Comparison of ENCODE assay signal across 10 mouse cellular contexts in genomic region chr3:130058488-130058887, GRCm38 (mm10). TPM values are rescaled to one million over a fixed set of nuclear protein-coding genes. Genes with fewer than 3 reads are reported as not detected.
DNase-seq lines count a peak whose midpoint lies in the region; ATAC-seq and TF ChIP-seq lines count a peak whose summit lies in the region.
"Had no signal": no experiment of that assay in that cellular context is flagged by ENCODE, and none has a peak within 500 bp of the region (broad histone marks: within the 10 kb centered on the region; RNA-seq: fewer than 3 reads in every experiment).

No protein-coding gene starts in this region.

- ATAC-seq in forebrain, embryonic 13.5 days, result no peak
- ATAC-seq in forebrain, embryonic 16.5 days, result no peak
- ATAC-seq in liver, embryonic 11.5 days (replicated peaks; ENCODE audit: low FRiP score), result no peak
- ATAC-seq in hindbrain, postnatal 0 days, result no peak
- ATAC-seq in neural tube, embryonic 15.5 days (ENCODE audit: low FRiP score), result no peak

- no peaks in the 10 kb centered on the region; the same call in 1 of the 2 replicates for H3K36me3 ChIP-seq in forebrain, embryonic 13.5 days (ENCODE audit: poor library complexity, severe bottlenecking)
- no peaks in the 10 kb centered on the region for H3K36me3 ChIP-seq in forebrain, embryonic 16.5 days (ENCODE audit: control insufficient read depth, insufficient read depth)
- H3K36me3 ChIP-seq in liver, embryonic 11.5 days (ENCODE audit: control insufficient read depth, insufficient read depth, low read length), result no peaks in the 10 kb centered on the region
- H3K36me3 ChIP-seq in hindbrain, postnatal 0 days (ENCODE audit: insufficient read depth, low read length), result no peaks in the 10 kb centered on the region
- no peaks in the 10 kb centered on the region for H3K36me3 ChIP-seq in neural tube, embryonic 15.5 days

- peaks cover 40% of the 10 kb centered on the region for H3K4me1 ChIP-seq in forebrain, embryonic 13.5 days
- peaks cover 33% of the 10 kb centered on the region for H3K4me1 ChIP-seq in forebrain, embryonic 16.5 days (replicated peaks; ENCODE audit: control insufficient read depth, insufficient read depth, low read length)
- H3K4me1 ChIP-seq in liver, embryonic 11.5 days (replicated peaks; ENCODE audit: control insufficient read depth, insufficient read depth, low read length), result peaks cover 22% of the 10 kb centered on the region
- peaks cover 25% of the 10 kb centered on the region for H3K4me1 ChIP-seq in hindbrain, postnatal 0 days (ENCODE audit: insufficient read depth, low read length)
- H3K4me1 ChIP-seq in neural tube, embryonic 15.5 days, result peaks cover 60% of the 10 kb centered on the region

- no peak overlapping the region for H3K4me3 ChIP-seq in forebrain, embryonic 13.5 days
- no peak overlapping the region for H3K4me3 ChIP-seq in forebrain, embryonic 16.5 days (replicated peaks; ENCODE audit: low read length)
- H3K4me3 ChIP-seq in liver, embryonic 11.5 days (ENCODE audit: low read depth, low read length), result no peak overlapping the region
- H3K4me3 ChIP-seq in hindbrain, postnatal 0 days (ENCODE audit: low read length), result no peak overlapping the region
- peak overlapping the region; percentile 1; the same call in 1 of the 2 replicates for H3K4me3 ChIP-seq in neural tube, embryonic 15.5 days (replicated peaks)

- H3K4me2 ChIP-seq in forebrain, embryonic 13.5 days, result peak overlapping the region; percentile 71
- no peak overlapping the region for H3K4me2 ChIP-seq in forebrain, embryonic 16.5 days (ENCODE audit: low read length)
- peak overlapping the region; percentile 88; the same call in 1 of the 2 replicates for H3K4me2 ChIP-seq in liver, embryonic 11.5 days
- H3K4me2 ChIP-seq in hindbrain, postnatal 0 days (ENCODE audit: low read depth, low read length), result peak overlapping the region; percentile 80; the same call in 1 of the 2 replicates
- H3K4me2 ChIP-seq in neural tube, embryonic 15.5 days, result peak overlapping the region; percentile 84; the same call in 1 of the 2 replicates

- no peak for TF ChIP-seq CTCF in hindbrain, postnatal 0 days (IDR thresholded peaks at IDR 0.05; ENCODE audit: low read depth)

- peak overlapping the region; percentile 30; the same call in 1 of the 2 replicates for H3K9ac ChIP-seq in forebrain, embryonic 13.5 days
- no peak overlapping the region for H3K9ac ChIP-seq in forebrain, embryonic 16.5 days (replicated peaks; ENCODE audit: low read depth, low read length)
- no peak overlapping the region for H3K9ac ChIP-seq in liver, embryonic 11.5 days (ENCODE audit: low read depth, low read length)
- peak overlapping the region; percentile 9; the same call in 1 of the 2 replicates for H3K9ac ChIP-seq in hindbrain, postnatal 0 days (replicated peaks; ENCODE audit: low read length)
- no peak overlapping the region for H3K9ac ChIP-seq in neural tube, embryonic 15.5 days (replicated peaks)

- H3K9me3 ChIP-seq in forebrain, embryonic 13.5 days (replicated peaks), result no peaks in the 10 kb centered on the region
- no peaks in the 10 kb centered on the region for H3K9me3 ChIP-seq in forebrain, embryonic 16.5 days (ENCODE audit: control insufficient read depth, low read length)
- H3K9me3 ChIP-seq in liver, embryonic 11.5 days (ENCODE audit: control insufficient read depth, low read length), result no peaks in the 10 kb centered on the region
- no peaks in the 10 kb centered on the region for H3K9me3 ChIP-seq in hindbrain, postnatal 0 days (ENCODE audit: low read length)
- H3K9me3 ChIP-seq in neural tube, embryonic 15.5 days (replicated peaks), result no peaks in the 10 kb centered on the region

- H3K27ac ChIP-seq in forebrain, embryonic 13.5 days, result no peak overlapping the region
- no peak overlapping the region for H3K27ac ChIP-seq in forebrain, embryonic 16.5 days (ENCODE audit: low read length)
- no peak overlapping the region for H3K27ac ChIP-seq in liver, embryonic 11.5 days (ENCODE audit: low read depth, low read length)
- H3K27ac ChIP-seq in hindbrain, postnatal 0 days, result no peak overlapping the region
- H3K27ac ChIP-seq in neural tube, embryonic 15.5 days (replicated peaks), result no peak overlapping the region; the same call in 1 of the 2 replicates

- DNase-seq in liver, embryonic 11.5 days (ENCODE audit: low spot score), result no peak
- no peak for DNase-seq in liver
- no peak for DNase-seq in hindbrain, postnatal 0 days (ENCODE audit: low spot score)
- DNase-seq in right cerebral cortex, postnatal 25 days, result no peak
- DNase-seq in ovary, adult 18-20 months (ENCODE audit: low spot score), result no peak
- DNase-seq: cerebellum, postnatal 14 days; gastrocnemius, postnatal 10 days had no signal

- WGBS in forebrain, embryonic 13.5 days, result 51% methylated on average over 2 of the region's 2 CpGs
- 41% methylated on average over 2 of the region's 2 CpGs for WGBS in forebrain, embryonic 16.5 days
- 70% methylated on average over 2 of the region's 2 CpGs for WGBS in liver, embryonic 11.5 days
- 72% methylated on average over 2 of the region's 2 CpGs for WGBS in hindbrain, postnatal 0 days
- 64% methylated on average over 2 of the region's 2 CpGs for WGBS in neural tube, embryonic 15.5 days

- H3K27me3 ChIP-seq in forebrain, embryonic 13.5 days, result no peaks in the 10 kb centered on the region
- H3K27me3 ChIP-seq in forebrain, embryonic 16.5 days (replicated peaks; ENCODE audit: control insufficient read depth, insufficient read depth, low read length), result no peaks in the 10 kb centered on the region
- no peaks in the 10 kb centered on the region for H3K27me3 ChIP-seq in liver, embryonic 11.5 days (replicated peaks; ENCODE audit: control insufficient read depth, insufficient read depth, low read length)
- H3K27me3 ChIP-seq in hindbrain, postnatal 0 days (ENCODE audit: insufficient read depth, low read length), result no peaks in the 10 kb centered on the region
- no peaks in the 10 kb centered on the region for H3K27me3 ChIP-seq in neural tube, embryonic 15.5 days (replicated peaks)

RNA-seq across cellular contexts. Expression of gene Sec24b, which starts 2.9 kb away (rescaled TPM):
- 23.9 and 29.1 TPM in 2 replicates for polyA plus RNA-seq in forebrain, embryonic 13.5 days (2015; fragmentation: Nextera tagmentation; extraction: Ambion mirVana)
- 30.7 and 33.6 TPM in 2 replicates for polyA plus RNA-seq in forebrain, embryonic 16.5 days (2015; fragmentation: Nextera tagmentation; extraction: Ambion mirVana)
- polyA plus RNA-seq in liver, embryonic 11.5 days (2014; fragmentation: Nextera tagmentation; extraction: Ambion mirVana), result 26.7 and 28.4 TPM in 2 replicates
- 34.8 and 39.7 TPM in 2 replicates for total RNA-seq in hindbrain, postnatal 0 days (2014; rRNA removed)
- 22.1 and 34.0 TPM in 2 replicates for polyA plus RNA-seq in hindbrain, postnatal 0 days (2015; fragmentation: Nextera tagmentation; extraction: Ambion mirVana)
- polyA plus RNA-seq in neural tube, embryonic 15.5 days (2015; fragmentation: Nextera tagmentation; extraction: Ambion mirVana), result 30.4 and 32.8 TPM in 2 replicates

Comparison
In these comparisons a context has a peak if more than half of its experiments do, and no peak if none do; other contexts are left out.
1. H3K9ac ChIP-seq: peak in forebrain, embryonic 13.5 days (single experiment) and hindbrain, postnatal 0 days (single experiment); none in forebrain, embryonic 16.5 days (single experiment), liver, embryonic 11.5 days (single experiment) and neural tube, embryonic 15.5 days (single experiment).